Mouse (Mus musculus) forebrain, embryonic 11.5 days (tissue): Measurements from ENCODE around the gene Lpcat1. TPM values are rescaled to one million over a fixed set of nuclear protein-coding genes. Genes with fewer than 3 reads are reported as not detected.

Experiments
- ATAC-seq: fragments of 200-750 bp; cut with Nextera tagmentation; replicated peaks from 2 replicates; pipeline ENCODE4 v1.8.0; 2017; ENCODE audit warnings: moderate TSS enrichment; ENCODE audit not compliant: low FRiP score
- DNase-seq: peaks from one replicate; pipeline ENCODE4 v3.0.0-alpha.2; 2017; ENCODE audit warnings: low spot score
- H3K27ac ChIP-seq: fragments of 300-500 bp; sonication (generic); 2 replicates; pipeline ENCODE4 v1.5.1; 2014; ENCODE audit warnings: low read depth, low read length
- H3K27me3 ChIP-seq: fragments of 300-500 bp; sonication (generic); 2 replicates; pipeline ENCODE4 v1.6.1; 2014; ENCODE audit warnings: mild to moderate bottlenecking, low read length, mixed read lengths; ENCODE audit not compliant: control insufficient read depth, insufficient read depth
- H3K36me3 ChIP-seq: fragments of 300-500 bp; sonication (generic); 2 replicates; pipeline ENCODE4 v1.6.1; 2014; ENCODE audit warnings: mild to moderate bottlenecking, low read length, moderate library complexity, mixed read lengths; ENCODE audit not compliant: control insufficient read depth, insufficient read depth
- H3K4me1 ChIP-seq: fragments of 300-500 bp; sonication (generic); replicated peaks from 2 replicates; pipeline ENCODE4 v1.6.1; 2014; ENCODE audit warnings: low read length, mixed read lengths; ENCODE audit not compliant: control insufficient read depth, insufficient read depth
- H3K4me2 ChIP-seq: fragments of 300-500 bp; sonication (generic); 2 replicates; pipeline ENCODE4 v1.6.1; 2014; ENCODE audit warnings: low read depth, mild to moderate bottlenecking, low read length, moderate library complexity, mixed read lengths; ENCODE audit not compliant: severe bottlenecking
- H3K4me3 ChIP-seq: fragments of 300-500 bp; sonication (generic); 2 replicates; pipeline ENCODE4 v1.5.1; 2014; ENCODE audit warnings: low read depth, low read length
- H3K9ac ChIP-seq: fragments of 300-500 bp; sonication (generic); 2 replicates; pipeline ENCODE4 v1.6.1; 2014; ENCODE audit warnings: low read length
- H3K9me3 ChIP-seq: fragments of 300-500 bp; sonication (generic); 2 replicates; pipeline ENCODE4 v1.6.1; 2016; ENCODE audit warnings: low read length, mixed read lengths; ENCODE audit not compliant: control insufficient read depth
- WGBS: fragments of 180-500 bp; shearing (Covaris S2); extraction: QIAGEN DNeasy Blood & Tissue Kit; methylation state at CpG from one replicate; pipeline ENCODE4 v1.1.7; 2014; 5-methylcytosine and 5-hydroxymethylcytosine counted together
- polyA plus RNA-seq: library from polyadenylated mRNA; unstranded; fragments of >200 nt; fragmentation: Nextera tagmentation; extraction: Ambion mirVana; gene quantifications from 2 replicates; pipeline ENCODE4 v1.2.1, GENCODE M21; 2014

Lpcat1 gene
- polyA plus RNA-seq, 1 experiment from 2014 or later = 64.3 TPM

DNA sequence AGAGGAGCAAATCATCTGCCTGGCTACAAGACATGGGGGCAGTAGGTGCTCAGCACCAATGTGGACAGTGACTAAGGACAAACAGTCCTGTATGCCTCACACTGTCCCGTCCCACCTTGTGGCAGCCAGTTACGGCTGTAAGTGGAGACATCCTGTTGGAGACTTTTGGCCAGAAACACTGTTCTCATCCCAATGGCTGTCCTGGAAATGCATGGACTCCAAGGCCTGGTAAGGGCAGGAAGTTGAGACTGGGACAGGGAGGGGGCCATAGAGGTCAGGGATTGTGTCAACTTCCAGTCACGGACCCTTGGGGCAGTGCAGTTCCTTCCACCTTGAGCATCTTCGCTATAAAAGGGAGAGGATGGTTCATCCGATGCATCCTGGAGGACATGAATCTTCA lies 24.6 kb upstream of the Lpcat1 start:
- Histone ChIP-seq H3K4me2 (no peak overlapping the region), H3K27me3 (no peaks in the 10 kb centered on the region), H3K36me3 (no peaks in the 10 kb centered on the region), H3K4me3 (no peak overlapping the region), H3K9me3 (no peaks in the 10 kb centered on the region), H3K4me1 (no peaks in the 10 kb centered on the region), H3K9ac (no peak overlapping the region), H3K27ac (no peak overlapping the region)
- ATAC-seq (no peak), DNase-seq (no peak)
- 79% methylated on average over 5 of the region's 5 CpGs for WGBS

DNA sequence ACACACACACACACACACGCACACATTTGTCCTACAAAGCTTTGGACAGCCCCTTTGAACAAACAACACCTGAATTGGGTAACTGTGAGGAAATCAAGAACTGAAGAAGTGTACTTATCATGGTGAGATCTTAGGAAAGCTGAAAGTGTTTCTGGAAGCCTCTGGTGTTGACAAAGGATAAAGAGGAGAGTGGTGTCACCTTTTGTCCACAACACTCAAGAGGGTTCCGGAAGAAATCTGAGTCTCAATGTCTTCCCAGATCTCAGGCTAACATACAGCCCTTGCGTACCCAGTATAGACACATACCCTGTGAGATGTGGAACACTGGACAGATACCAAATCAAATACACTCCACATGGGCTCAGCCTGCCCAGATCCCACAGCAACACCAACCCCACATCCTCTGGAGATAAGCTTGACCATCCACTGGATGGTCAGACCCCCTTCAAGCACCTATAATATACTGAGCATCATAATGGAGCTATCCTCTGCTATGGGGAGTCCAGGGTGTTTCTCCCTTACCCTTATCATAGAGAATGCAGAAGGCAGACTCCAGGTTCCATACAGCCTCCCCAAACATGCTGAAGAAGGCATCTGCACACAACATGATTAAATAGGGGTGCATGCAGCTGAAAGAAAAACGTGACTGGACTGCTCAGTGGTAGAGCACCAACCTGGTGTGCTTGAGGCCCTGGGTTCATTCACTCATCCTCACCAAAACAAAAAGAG lies 23.7 kb upstream of the Lpcat1 start:
- Histone ChIP-seq H3K4me1 (no peaks in the 10 kb centered on the region), H3K27me3 (no peaks in the 10 kb centered on the region)
- ATAC-seq = no peak

GRCm38 (mm10) chr13:73445087-73445486 lies 21.9 kb upstream of the Lpcat1 start:
- 86% methylated on average over 2 of the region's 2 CpGs for WGBS
- H3K4me2 ChIP-seq = no peak overlapping the region

More for the DNA sequence above, 23.7 kb upstream of the Lpcat1 start:
- no peak overlapping the region for H3K4me2 ChIP-seq
- 82% methylated on average over 4 of the region's 4 CpGs for WGBS
- no peak for DNase-seq
- H3K9ac ChIP-seq = no peak overlapping the region
- no peak overlapping the region for H3K4me3 ChIP-seq
- no peaks in the 10 kb centered on the region for H3K36me3 ChIP-seq
- H3K27ac ChIP-seq = no peak overlapping the region
- no peaks in the 10 kb centered on the region for H3K9me3 ChIP-seq

DNA sequence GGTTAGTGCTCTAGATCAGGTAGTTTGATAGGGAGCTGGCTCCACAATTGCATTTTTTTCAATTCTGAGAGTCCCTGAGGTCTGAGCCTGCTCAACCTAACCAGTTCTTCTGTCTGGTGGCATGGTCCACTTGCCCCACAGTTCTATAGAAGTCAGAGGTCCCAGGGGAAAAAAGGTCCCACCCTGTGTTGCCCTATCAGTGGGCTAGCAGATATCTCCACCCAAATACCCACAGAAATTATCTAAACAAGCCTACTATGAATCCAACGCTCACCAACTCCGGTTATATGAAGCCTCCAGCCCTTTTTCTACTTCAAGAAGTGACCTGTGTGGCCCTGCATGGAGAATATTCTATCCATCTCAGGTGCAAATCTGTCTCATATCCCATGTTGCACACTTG lies 20.9 kb upstream of the Lpcat1 start:
- H3K9ac ChIP-seq = no peak overlapping the region

More at GRCm38 (mm10) chr13:73445087-73445486, 21.9 kb upstream of the Lpcat1 start:
- H3K27me3 ChIP-seq = no peaks in the 10 kb centered on the region
- H3K27ac ChIP-seq = no peak overlapping the region
- H3K36me3 ChIP-seq = no peaks in the 10 kb centered on the region
- H3K9ac ChIP-seq = no peak overlapping the region
- H3K4me1 ChIP-seq = no peaks in the 10 kb centered on the region
- ATAC-seq (no peak), DNase-seq (no peak)
- no peak overlapping the region for H3K4me3 ChIP-seq
- no peaks in the 10 kb centered on the region for H3K9me3 ChIP-seq

DNA sequence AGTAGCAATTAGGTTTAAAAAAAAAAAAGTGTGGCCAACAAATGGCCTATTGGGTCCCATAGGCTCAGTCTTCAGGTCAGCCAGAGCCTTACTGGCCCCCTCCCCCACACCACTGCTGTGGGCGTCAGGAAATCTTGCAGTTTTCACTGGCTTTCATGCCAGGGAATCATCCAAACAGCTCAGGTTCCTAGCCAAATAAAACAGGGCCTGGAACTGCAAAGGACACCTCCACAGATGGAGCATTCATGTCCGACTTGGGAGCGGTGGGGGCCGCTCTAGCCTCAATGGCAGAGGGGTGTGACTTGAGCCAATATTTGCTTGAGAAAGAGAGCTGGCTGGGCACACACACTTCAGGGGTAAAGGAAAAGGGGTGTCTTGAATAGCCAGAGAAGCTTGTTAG lies 20.5 kb upstream of the Lpcat1 start:
- no peak for DNase-seq
- Histone ChIP-seq H3K36me3 (no peaks in the 10 kb centered on the region), H3K4me2 (no peak overlapping the region), H3K4me3 (no peak overlapping the region), H3K27me3 (no peaks in the 10 kb centered on the region), H3K4me1 (no peaks in the 10 kb centered on the region), H3K9ac (no peak overlapping the region), H3K27ac (no peak overlapping the region), H3K9me3 (no peaks in the 10 kb centered on the region)
- 68% methylated on average over 4 of the region's 4 CpGs for WGBS
- ATAC-seq = no peak

More for the DNA sequence above, 20.9 kb upstream of the Lpcat1 start:
- Histone ChIP-seq H3K9me3 (no peaks in the 10 kb centered on the region), H3K4me1 (no peaks in the 10 kb centered on the region), H3K36me3 (no peaks in the 10 kb centered on the region), H3K27me3 (no peaks in the 10 kb centered on the region), H3K4me2 (no peak overlapping the region), H3K27ac (no peak overlapping the region), H3K4me3 (no peak overlapping the region)
- WGBS = 81% methylated on average over 2 of the region's 2 CpGs
- ATAC-seq (no peak), DNase-seq (no peak)

DNA sequence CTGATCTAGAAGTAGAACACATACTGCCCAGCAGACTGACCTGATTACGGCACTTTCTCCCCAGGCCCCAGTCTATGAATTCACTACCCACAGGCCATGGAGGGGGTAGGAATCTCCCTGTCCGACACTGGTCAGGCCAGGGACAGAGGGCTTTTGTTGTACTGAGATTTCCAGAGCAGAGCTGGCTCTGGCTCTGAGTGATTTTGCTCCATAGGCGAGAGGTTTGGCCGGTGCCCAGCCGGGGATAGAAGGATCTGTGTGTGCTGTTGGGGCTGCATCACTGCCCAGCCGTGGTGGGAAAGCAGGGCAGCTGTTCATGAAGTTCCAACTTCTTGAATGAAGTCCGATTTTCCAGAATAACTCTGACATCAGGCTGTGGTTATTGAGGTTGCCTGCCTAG lies 20.1 kb upstream of the Lpcat1 start:
- Histone ChIP-seq H3K36me3 (no peaks in the 10 kb centered on the region), H3K27me3 (no peaks in the 10 kb centered on the region), H3K4me3 (no peak overlapping the region), H3K9me3 (no peaks in the 10 kb centered on the region), H3K27ac (no peak overlapping the region), H3K9ac (no peak overlapping the region), H3K4me2 (no peak overlapping the region), H3K4me1 (no peaks in the 10 kb centered on the region)
- no peak for DNase-seq
- WGBS = 65% methylated on average over 7 of the region's 7 CpGs
- ATAC-seq = no peak

- H3K4me3 ChIP-seq = no peak overlapping the region
- H3K4me2 ChIP-seq = no peak overlapping the region
- H3K36me3 ChIP-seq = no peaks in the 10 kb centered on the region
- no peaks in the 10 kb centered on the region for H3K9me3 ChIP-seq
- 80% methylated on average over 2 of the region's 2 CpGs for WGBS
- H3K4me1 ChIP-seq = no peaks in the 10 kb centered on the region
- H3K9ac ChIP-seq = no peak overlapping the region
- ATAC-seq (no peak), DNase-seq (no peak)
- no peak overlapping the region for H3K27ac ChIP-seq
- H3K27me3 ChIP-seq = no peaks in the 10 kb centered on the region
Observed at GRCm38 (mm10) chr13:73447478-73447877, 19.5 kb upstream of the Lpcat1 start.

- Histone ChIP-seq H3K36me3 (no peaks in the 10 kb centered on the region), H3K27ac (no peak overlapping the region), H3K27me3 (no peaks in the 10 kb centered on the region), H3K9me3 (no peaks in the 10 kb centered on the region), H3K4me2 (no peak overlapping the region), H3K4me3 (no peak overlapping the region), H3K9ac (no peak overlapping the region), H3K4me1 (no peaks in the 10 kb centered on the region)
- DNase-seq = no peak
- 66% methylated on average over 2 of the region's 2 CpGs for WGBS
- no peak for ATAC-seq
Observed at GRCm38 (mm10) chr13:73448201-73448600, 18.8 kb upstream of the Lpcat1 start.

DNA sequence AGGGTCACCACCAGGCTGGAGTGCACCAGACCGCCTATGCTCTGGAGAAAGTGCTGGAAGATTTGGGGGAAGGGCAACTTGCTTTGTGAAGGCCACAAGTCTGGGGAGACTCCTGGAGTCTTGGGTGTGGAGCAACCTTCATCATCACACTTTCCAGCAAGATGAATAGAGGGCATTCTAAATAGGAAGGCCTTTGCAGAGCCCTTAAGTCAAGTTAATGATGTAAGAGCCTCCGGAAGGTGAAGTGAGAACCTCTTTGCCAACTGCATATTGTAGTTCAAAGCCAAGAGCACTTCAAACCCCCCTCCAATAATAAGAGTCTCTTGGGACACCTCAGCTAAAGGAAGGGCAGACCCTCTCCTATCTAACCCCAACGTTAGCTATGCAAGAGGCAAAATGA lies 18.3 kb upstream of the Lpcat1 start:
- Histone ChIP-seq H3K4me2 (no peak overlapping the region), H3K9me3 (no peaks in the 10 kb centered on the region), H3K27me3 (no peaks in the 10 kb centered on the region), H3K4me3 (no peak overlapping the region), H3K36me3 (no peaks in the 10 kb centered on the region), H3K9ac (no peak overlapping the region), H3K27ac (no peak overlapping the region), H3K4me1 (no peaks in the 10 kb centered on the region)
- 89% methylated on average over 3 of the region's 3 CpGs for WGBS
- DNase-seq (no peak), ATAC-seq (no peak)
